Mouse (Mus musculus): Measurements from ENCODE around the gene Tmem254a.
"Not testable (repeated sequence)": the region's sequence is repeated elsewhere in the genome, so short reads cannot be mapped to it uniquely, and the experiment has no call there.

The Tmem254a gene

GRCm38 (mm10) chr14:25927562-25927881 lies at the start of gene Tmem254a:
TSS of gene Tmem254a (minus strand) at chr14:25927672.
- DNase-seq (ENCODE audit: low read depth, low spot score) = not testable (repeated sequence)

- not testable (repeated sequence) for DNase-seq (ENCODE audit: low read depth, low spot score)
These were observed 30.4 kb upstream of the Tmem254a start for GRCm38 (mm10) chr14:25957861-25958260.

GRCm38 (mm10) chr14:25938004-25938403 lies 10.5 kb upstream of the Tmem254a start, which contains the start of gene Cphx1:
TSS of gene Cphx1 (plus strand) at chr14:25938304.
- not testable (repeated sequence) for DNase-seq (ENCODE audit: low read depth, low spot score)

GRCm38 (mm10) chr14:25936867-25937630 lies 9.6 kb upstream of the Tmem254a start:
- not testable (repeated sequence) for DNase-seq (ENCODE audit: low read depth, low spot score)

- not testable (repeated sequence) for DNase-seq (ENCODE audit: low read depth, low spot score)
These were observed 484 bp downstream of the Tmem254a start for GRCm38 (mm10) chr14:25926814-25927561.

GRCm38 (mm10) chr14:25918427-25919170 lies 8.9 kb downstream of the Tmem254a start:
- DNase-seq (ENCODE audit: low read depth, low spot score) = not testable (repeated sequence)

GRCm38 (mm10) chr14:25908976-25909375 lies 18.5 kb downstream of the Tmem254a start:
- not testable (repeated sequence) for DNase-seq (ENCODE audit: low read depth, low spot score)

GRCm38 (mm10) chr14:25907272-25907671 lies 20.2 kb downstream of the Tmem254a start:
- not testable (repeated sequence) for DNase-seq (ENCODE audit: low read depth, low spot score)

- not testable (repeated sequence) for DNase-seq (ENCODE audit: low read depth, low spot score)
These were observed 22.2 kb downstream of the Tmem254a start for GRCm38 (mm10) chr14:25905243-25905642.

- not testable (repeated sequence) for DNase-seq (ENCODE audit: low read depth, low spot score)
These were observed 24.5 kb downstream of the Tmem254a start, which contains the start of gene Plac9a for GRCm38 (mm10) chr14:25903000-25903399. TSS of gene Plac9a (minus strand) at chr14:25903100.

GRCm38 (mm10) chr14:25895686-25896085 lies 31.8 kb downstream of the Tmem254a start:
- DNase-seq (ENCODE audit: low read depth, low spot score) = not testable (repeated sequence)

- DNase-seq (ENCODE audit: low read depth, low spot score) = not testable (repeated sequence)
These were observed 32.9 kb downstream of the Tmem254a start for GRCm38 (mm10) chr14:25894566-25894965.

GRCm38 (mm10) chr14:25885886-25886285 lies 41.6 kb downstream of the Tmem254a start:
- DNase-seq (ENCODE audit: low read depth, low spot score) = not testable (repeated sequence)

GRCm38 (mm10) chr14:25881769-25882168 lies 45.7 kb downstream of the Tmem254a start:
- not testable (repeated sequence) for DNase-seq (ENCODE audit: low read depth, low spot score)

- DNase-seq (ENCODE audit: low read depth, low spot score) = not testable (repeated sequence)
These were observed 50.8 kb downstream of the Tmem254a start for GRCm38 (mm10) chr14:25876640-25877039.
